Mouse (Mus musculus) spleen, adult 2 months (tissue): Measurements from ENCODE around the gene Snx4.

Source experiments
- CTCF ChIP-seq: fragments of 200-500 bp; IDR thresholded peaks from 2 replicates; pipeline ENCODE4 v1.5.1; 2011; ENCODE audit warnings: mild to moderate bottlenecking, inconsistent platforms; ENCODE audit not compliant: insufficient read depth, insufficient read length, insufficient replicate concordance; ENCODE audit errors: extremely low read depth
- POLR2A ChIP-seq: fragments of 200-500 bp; IDR thresholded peaks from 2 replicates; pipeline ENCODE4 v1.6.1; 2011; ENCODE audit warnings: low read depth, low read length, inconsistent platforms

- TF ChIP-seq CTCF (no peak), POLR2A (no peak)
These were observed 16.5 kb downstream of the Snx4 start for GRCm38 (mm10) chr16:33267616-33268253.
